Mouse (Mus musculus): ENCODE results near the gene Chmp1a.

GRCm38 (mm10) chr8:123254099-123254885, 41.7 kb upstream of the Chmp1a start, which contains the start of the genes Zfp276 and Vps9d1:
- TF ChIP-seq TCF12 (IDR thresholded peaks at IDR 0.05; ENCODE audit: insufficient read depth, poor library complexity, severe bottlenecking) (no peak), POLR2AphosphoS2 (IDR thresholded peaks at IDR 0.05; ENCODE audit: insufficient read length, low read depth) (peak; percentile 58), POLR2A (IDR thresholded peaks at IDR 0.05; ENCODE audit: insufficient read length, low read depth) (peak; percentile 71), MYOG (IDR thresholded peaks at IDR 0.05; ENCODE audit: control insufficient read depth in 1 of 3, insufficient read depth in 1 of 3, insufficient read length in 2 of 3, low read depth in 2 of 3) (peak in 2 of 3 experiments; percentile 48 to 49)

All from myocyte (in vitro differentiated cells).